Mouse (Mus musculus) myocyte (in vitro differentiated cells): ENCODE data around the gene Sec16b.

Source experiments
- CEBPB ChIP-seq: IDR thresholded peaks from 2 replicates; pipeline ENCODE4 v1.6.1; 2011; ENCODE audit warnings: mild to moderate bottlenecking, moderate library complexity; ENCODE audit not compliant: poor library complexity, insufficient read depth, severe bottlenecking
- E2F4 ChIP-seq: IDR thresholded peaks from one replicate; pipeline ENCODE4 v1.6.1; 2011; ENCODE audit warnings: mild to moderate bottlenecking, control low read depth, moderate library complexity; ENCODE audit not compliant: insufficient read depth
- MAX ChIP-seq: IDR thresholded peaks from one replicate; pipeline ENCODE4 v1.6.1; 2011; ENCODE audit warnings: low read depth, mild to moderate bottlenecking, control low read depth
- POLR2A ChIP-seq: IDR thresholded peaks from one replicate; pipeline ENCODE4 v1.6.1; 2011; ENCODE audit warnings: low read depth, mild to moderate bottlenecking, control low read depth, moderate library complexity; ENCODE audit not compliant: insufficient read length
- POLR2AphosphoS2 ChIP-seq: IDR thresholded peaks from one replicate; pipeline ENCODE4 v1.6.1; 2011; ENCODE audit warnings: low read depth, control low read depth; ENCODE audit not compliant: insufficient read length
- REST ChIP-seq: IDR thresholded peaks from one replicate; pipeline ENCODE4 v1.6.1; 2011; ENCODE audit warnings: mild to moderate bottlenecking, control low read depth, moderate library complexity; ENCODE audit not compliant: insufficient read depth, insufficient read length
- TCF12 ChIP-seq: IDR thresholded peaks from one replicate; pipeline ENCODE4 v1.6.1; 2011; ENCODE audit warnings: mild to moderate bottlenecking, control low read depth; ENCODE audit not compliant: poor library complexity, insufficient read depth, severe bottlenecking
- USF1 ChIP-seq: IDR thresholded peaks from one replicate; pipeline ENCODE4 v1.6.1; 2011; ENCODE audit warnings: low read depth, mild to moderate bottlenecking, control low read depth, moderate library complexity

GRCm38 (mm10) chr1:157480901-157481300 is 25.6 kb upstream of the Sec16b start:
- TF ChIP-seq POLR2A, result no peak
- no peak for TF ChIP-seq E2F4
- TF ChIP-seq TCF12, result no peak
- TF ChIP-seq POLR2AphosphoS2, result no peak
- TF ChIP-seq CEBPB, result no peak
- no peak for TF ChIP-seq MAX
- no peak for TF ChIP-seq USF1
- TF ChIP-seq REST, result no peak
